Mouse (Mus musculus): Measurements from ENCODE around the gene Plxna2. TPM values are rescaled to one million over a fixed set of nuclear protein-coding genes. Genes with fewer than 3 reads are reported as not detected.

Plxna2 gene
- polyA plus RNA-seq, 1 experiment from 2014 or later, result 26.4 TPM

DNA sequence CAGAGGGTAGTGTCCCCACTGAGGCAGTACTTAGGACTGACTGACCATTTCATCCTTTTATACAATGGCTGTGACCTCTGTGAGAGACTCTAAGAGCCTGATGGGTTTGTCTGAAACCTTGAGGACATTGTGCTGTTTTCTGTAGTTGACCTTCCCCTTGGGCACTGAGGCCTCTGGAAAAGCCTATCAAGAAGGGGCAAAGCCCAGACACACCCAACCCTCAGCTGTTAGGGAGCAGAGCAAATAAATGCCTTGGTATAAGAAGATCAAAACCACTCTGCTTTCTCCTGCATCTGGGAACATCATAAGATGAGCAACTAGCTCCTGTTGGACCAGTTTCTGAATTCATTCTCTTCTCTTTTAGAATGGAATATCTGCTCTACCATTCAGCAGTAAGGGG is 191.6 kb downstream of the Plxna2 start:
- no peak overlapping the region for H3K4me2 ChIP-seq (ENCODE audit: low read depth)
- H3K36me3 ChIP-seq (ENCODE audit: control insufficient read depth, insufficient read depth, low read length), result peaks cover 7% of the 10 kb centered on the region
- H3K27me3 ChIP-seq (ENCODE audit: control insufficient read depth, insufficient read depth, low read length), result no peaks in the 10 kb centered on the region
- H3K9me3 ChIP-seq (ENCODE audit: control insufficient read depth, low read length), result no peaks in the 10 kb centered on the region
- no peak for DNase-seq (ENCODE audit: low spot score)
- no peak for ATAC-seq (ENCODE audit: insufficient read depth, low FRiP score, low TSS enrichment)
- no peak overlapping the region for H3K9ac ChIP-seq (ENCODE audit: low read length)
- H3K4me3 ChIP-seq (ENCODE audit: low read depth, low read length), result no peak overlapping the region
- no peaks in the 10 kb centered on the region for H3K4me1 ChIP-seq (ENCODE audit: control insufficient read depth, insufficient read depth, low read length)
- H3K27ac ChIP-seq (ENCODE audit: low read depth, low read length), result no peak overlapping the region

DNA sequence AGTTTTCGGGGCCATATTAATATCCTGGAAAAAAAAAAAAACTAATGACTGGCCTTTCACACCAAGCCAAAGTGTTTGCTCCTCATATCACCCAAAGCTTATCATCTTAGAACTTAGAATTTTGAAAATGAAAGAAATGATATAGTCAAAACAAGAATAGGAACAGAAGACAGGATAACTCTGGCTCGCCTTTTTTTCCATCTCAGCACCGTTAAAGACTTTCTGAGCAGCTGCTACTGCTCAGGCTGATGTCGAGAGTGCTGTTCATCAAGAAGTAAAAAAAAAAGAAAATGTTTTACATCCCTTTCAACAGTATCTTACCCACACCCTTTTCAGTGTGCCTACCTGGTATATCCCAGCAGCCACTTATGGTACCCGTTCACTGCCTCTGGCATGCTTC is 196.2 kb downstream of the Plxna2 start:
- H3K4me3 ChIP-seq (ENCODE audit: low read depth, low read length), result no peak overlapping the region
- ATAC-seq (ENCODE audit: insufficient read depth, low FRiP score, low TSS enrichment), result no peak
- no peak overlapping the region for H3K27ac ChIP-seq (ENCODE audit: low read depth, low read length)
- H3K9ac ChIP-seq (ENCODE audit: low read length), result no peak overlapping the region
- no peaks in the 10 kb centered on the region for H3K36me3 ChIP-seq (ENCODE audit: control insufficient read depth, insufficient read depth, low read length)
- no peaks in the 10 kb centered on the region for H3K9me3 ChIP-seq (ENCODE audit: control insufficient read depth, low read length)
- no peaks in the 10 kb centered on the region for H3K4me1 ChIP-seq (ENCODE audit: control insufficient read depth, insufficient read depth, low read length)
- 86% methylated on average over 5 of the region's 5 CpGs for WGBS
- no peaks in the 10 kb centered on the region for H3K27me3 ChIP-seq (ENCODE audit: control insufficient read depth, insufficient read depth, low read length)
- no peak overlapping the region for H3K4me2 ChIP-seq (ENCODE audit: low read depth)
- DNase-seq (ENCODE audit: low spot score), result no peak

DNA sequence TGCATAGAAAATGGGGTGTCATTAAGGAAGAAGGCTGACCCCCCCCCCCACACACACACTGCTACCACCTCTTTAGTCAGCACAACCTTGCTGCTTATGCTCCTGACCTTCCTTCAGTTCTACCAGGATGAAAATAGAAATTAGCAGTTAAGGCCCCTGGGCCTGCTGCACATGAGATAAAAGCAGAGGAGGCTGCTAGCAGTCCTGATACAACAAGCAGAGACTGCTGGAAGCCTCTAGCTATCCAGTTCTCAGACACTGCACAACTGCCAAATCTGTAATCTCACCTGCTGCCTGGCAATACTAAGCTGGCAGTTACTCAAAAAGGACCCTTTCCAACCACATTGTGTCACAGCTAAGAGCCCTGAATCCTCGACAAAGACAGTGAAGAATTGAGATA is 197.5 kb downstream of the Plxna2 start:
- WGBS, result 68% methylated on average over 1 of the region's 1 CpGs
- Histone ChIP-seq H3K4me1 (ENCODE audit: control insufficient read depth, insufficient read depth, low read length) (no peaks in the 10 kb centered on the region), H3K27me3 (ENCODE audit: control insufficient read depth, insufficient read depth, low read length) (no peaks in the 10 kb centered on the region), H3K9me3 (ENCODE audit: control insufficient read depth, low read length) (no peaks in the 10 kb centered on the region), H3K4me3 (ENCODE audit: low read depth, low read length) (no peak overlapping the region), H3K27ac (ENCODE audit: low read depth, low read length) (no peak overlapping the region), H3K4me2 (ENCODE audit: low read depth) (no peak overlapping the region), H3K9ac (ENCODE audit: low read length) (no peak overlapping the region), H3K36me3 (ENCODE audit: control insufficient read depth, insufficient read depth, low read length) (no peaks in the 10 kb centered on the region)
- ATAC-seq (ENCODE audit: insufficient read depth, low FRiP score, low TSS enrichment) (no peak), DNase-seq (ENCODE audit: low spot score) (no peak)

DNA sequence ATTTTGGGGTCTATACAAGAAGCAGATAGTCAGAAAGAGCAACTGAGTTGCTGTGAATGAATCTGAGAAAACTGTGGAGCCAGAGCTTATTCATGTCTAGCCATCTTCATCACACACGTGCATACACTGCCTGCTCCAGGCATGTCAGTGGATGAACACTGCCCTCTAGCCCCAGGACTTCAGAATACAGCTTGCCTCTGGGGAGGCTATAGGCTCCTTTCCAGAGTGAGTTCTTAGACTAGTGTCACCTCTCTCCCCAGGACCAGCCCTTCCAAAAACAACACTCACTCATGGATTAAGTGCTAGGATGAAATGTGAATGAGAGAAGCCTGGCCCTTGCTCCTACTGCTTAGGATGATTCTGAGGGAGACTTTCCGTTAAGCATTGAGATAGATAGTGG is 198.9 kb downstream of the Plxna2 start:
- no peaks in the 10 kb centered on the region for H3K4me1 ChIP-seq (ENCODE audit: control insufficient read depth, insufficient read depth, low read length)
- ATAC-seq (ENCODE audit: insufficient read depth, low FRiP score, low TSS enrichment) (peak; percentile 89), DNase-seq (ENCODE audit: low spot score) (peak; percentile 75)
- no peak overlapping the region for H3K27ac ChIP-seq (ENCODE audit: low read depth, low read length)
- no peaks in the 10 kb centered on the region for H3K27me3 ChIP-seq (ENCODE audit: control insufficient read depth, insufficient read depth, low read length)
- H3K36me3 ChIP-seq (ENCODE audit: control insufficient read depth, insufficient read depth, low read length), result no peaks in the 10 kb centered on the region
- WGBS, result 34% methylated on average over 2 of the region's 2 CpGs
- H3K9me3 ChIP-seq (ENCODE audit: control insufficient read depth, low read length), result no peaks in the 10 kb centered on the region
- no peak overlapping the region for H3K4me3 ChIP-seq (ENCODE audit: low read depth, low read length)
- H3K9ac ChIP-seq (ENCODE audit: low read length), result no peak overlapping the region
- H3K4me2 ChIP-seq (ENCODE audit: low read depth), result no peak overlapping the region

DNA sequence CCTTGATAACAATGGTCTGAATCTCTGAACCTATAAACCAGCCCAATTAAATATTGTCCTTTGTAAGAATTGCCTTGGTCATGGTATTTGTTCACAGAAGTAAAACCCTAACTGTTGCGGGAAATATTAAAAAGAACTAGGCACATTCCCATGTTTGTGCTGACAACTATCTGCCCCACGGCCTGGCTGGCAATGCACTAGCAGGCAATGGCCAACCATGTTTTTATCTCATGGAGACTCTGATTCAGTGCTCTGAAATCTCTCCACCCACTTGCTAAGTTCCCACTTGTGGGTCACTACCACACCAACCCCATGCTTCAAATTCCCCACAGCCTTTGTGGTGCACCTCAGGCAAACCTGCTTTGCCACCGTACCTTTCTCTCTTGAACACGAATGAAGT is 202.9 kb downstream of the Plxna2 start:
- H3K27ac ChIP-seq (ENCODE audit: low read depth, low read length), result no peak overlapping the region
- H3K9me3 ChIP-seq (ENCODE audit: control insufficient read depth, low read length), result no peaks in the 10 kb centered on the region
- 90% methylated on average over 4 of the region's 4 CpGs for WGBS
- no peaks in the 10 kb centered on the region for H3K4me1 ChIP-seq (ENCODE audit: control insufficient read depth, insufficient read depth, low read length)
- H3K9ac ChIP-seq (ENCODE audit: low read length), result no peak overlapping the region
- no peaks in the 10 kb centered on the region for H3K27me3 ChIP-seq (ENCODE audit: control insufficient read depth, insufficient read depth, low read length)
- ATAC-seq (ENCODE audit: insufficient read depth, low FRiP score, low TSS enrichment) (no peak), DNase-seq (ENCODE audit: low spot score) (no peak)
- no peak overlapping the region for H3K4me2 ChIP-seq (ENCODE audit: low read depth)
- no peaks in the 10 kb centered on the region for H3K36me3 ChIP-seq (ENCODE audit: control insufficient read depth, insufficient read depth, low read length)
- no peak overlapping the region for H3K4me3 ChIP-seq (ENCODE audit: low read depth, low read length)

DNA sequence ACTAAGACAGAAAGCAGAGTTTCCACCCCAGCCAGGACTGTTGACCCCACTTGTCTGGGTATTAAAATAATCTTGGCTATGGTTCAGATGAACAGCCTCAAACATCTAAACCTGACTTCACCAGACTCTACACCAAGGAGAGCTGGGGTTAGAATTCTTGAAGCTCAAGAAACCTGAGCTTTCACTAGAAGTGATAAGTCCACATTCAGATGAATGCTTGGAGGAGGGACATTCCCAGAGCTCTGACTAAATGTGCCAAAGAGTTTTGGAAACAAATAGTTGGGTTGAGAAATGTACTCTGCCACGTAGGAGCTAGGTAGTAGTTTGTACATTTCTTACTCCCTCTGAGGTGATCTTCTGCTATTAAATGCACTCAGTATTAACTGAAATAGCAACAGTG is 203.7 kb downstream of the Plxna2 start:
- WGBS, result 86% methylated on average over 1 of the region's 1 CpGs
- no peaks in the 10 kb centered on the region for H3K27me3 ChIP-seq (ENCODE audit: control insufficient read depth, insufficient read depth, low read length)
- no peak for ATAC-seq (ENCODE audit: insufficient read depth, low FRiP score, low TSS enrichment)

DNA sequence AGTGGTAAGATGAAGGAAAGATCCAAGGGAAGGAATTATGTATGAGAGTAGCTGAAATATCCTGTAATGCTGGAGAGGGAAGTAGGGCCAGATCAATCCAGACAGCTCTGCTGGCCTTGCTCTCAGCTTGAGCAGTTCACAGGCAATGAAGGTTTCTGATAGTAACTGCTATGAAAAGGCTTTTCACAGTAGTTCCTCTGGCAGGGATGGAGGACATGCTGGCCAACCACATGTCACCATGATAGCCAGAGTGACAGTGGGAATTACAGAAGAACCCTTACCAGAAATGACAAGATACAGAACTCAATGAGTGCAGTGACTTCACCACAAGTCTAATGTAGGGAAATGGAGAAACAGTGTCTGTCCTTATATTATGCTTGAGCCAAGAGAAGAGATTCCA is 210.3 kb downstream of the Plxna2 start:
- Histone ChIP-seq H3K4me3 (ENCODE audit: low read depth, low read length) (no peak overlapping the region), H3K27me3 (ENCODE audit: control insufficient read depth, insufficient read depth, low read length) (no peaks in the 10 kb centered on the region), H3K27ac (ENCODE audit: low read depth, low read length) (no peak overlapping the region), H3K9me3 (ENCODE audit: control insufficient read depth, low read length) (no peaks in the 10 kb centered on the region), H3K36me3 (ENCODE audit: control insufficient read depth, insufficient read depth, low read length) (no peaks in the 10 kb centered on the region), H3K4me1 (ENCODE audit: control insufficient read depth, insufficient read depth, low read length) (no peaks in the 10 kb centered on the region), H3K4me2 (ENCODE audit: low read depth) (no peak overlapping the region), H3K9ac (ENCODE audit: low read length) (no peak overlapping the region)
- DNase-seq (ENCODE audit: low spot score) (no peak), ATAC-seq (ENCODE audit: insufficient read depth, low FRiP score, low TSS enrichment) (no peak)

More for the DNA sequence above, 203.7 kb downstream of the Plxna2 start:
- H3K4me3 ChIP-seq (ENCODE audit: low read depth, low read length), result no peak overlapping the region
- no peaks in the 10 kb centered on the region for H3K36me3 ChIP-seq (ENCODE audit: control insufficient read depth, insufficient read depth, low read length)
- no peaks in the 10 kb centered on the region for H3K9me3 ChIP-seq (ENCODE audit: control insufficient read depth, low read length)
- H3K4me2 ChIP-seq (ENCODE audit: low read depth), result no peak overlapping the region
- no peak overlapping the region for H3K9ac ChIP-seq (ENCODE audit: low read length)
- H3K4me1 ChIP-seq (ENCODE audit: control insufficient read depth, insufficient read depth, low read length), result no peaks in the 10 kb centered on the region
- no peak overlapping the region for H3K27ac ChIP-seq (ENCODE audit: low read depth, low read length)
- no peak for DNase-seq (ENCODE audit: low spot score)

DNA sequence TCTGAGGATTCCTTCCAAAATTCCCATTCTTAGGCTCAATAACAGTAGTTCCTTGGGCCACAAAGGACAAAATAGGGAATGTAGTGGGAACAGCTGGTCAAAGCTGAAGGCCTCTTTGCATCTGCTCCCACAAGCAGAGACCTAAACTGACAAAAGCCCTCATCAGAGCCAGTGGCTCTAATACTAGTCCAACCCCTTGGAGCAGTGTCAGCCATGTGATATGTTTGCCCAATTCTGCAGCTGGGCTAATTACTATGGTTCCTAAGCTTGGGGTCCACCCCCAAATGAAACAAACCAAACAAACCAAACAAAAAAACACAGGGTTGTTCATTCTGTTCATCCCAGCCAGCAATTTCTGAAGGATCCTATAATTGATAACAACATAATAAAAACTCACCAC is 217.2 kb downstream of the Plxna2 start:
- no peaks in the 10 kb centered on the region for H3K9me3 ChIP-seq (ENCODE audit: control insufficient read depth, low read length)
- no peak for ATAC-seq (ENCODE audit: insufficient read depth, low FRiP score, low TSS enrichment)
- no peak overlapping the region for H3K4me2 ChIP-seq (ENCODE audit: low read depth)
- no peaks in the 10 kb centered on the region for H3K36me3 ChIP-seq (ENCODE audit: control insufficient read depth, insufficient read depth, low read length)
- no peak overlapping the region for H3K27ac ChIP-seq (ENCODE audit: low read depth, low read length)
- no peaks in the 10 kb centered on the region for H3K4me1 ChIP-seq (ENCODE audit: control insufficient read depth, insufficient read depth, low read length)
- H3K9ac ChIP-seq (ENCODE audit: low read length), result no peak overlapping the region
- no peaks in the 10 kb centered on the region for H3K27me3 ChIP-seq (ENCODE audit: control insufficient read depth, insufficient read depth, low read length)
- DNase-seq (ENCODE audit: low spot score), result no peak
- no peak overlapping the region for H3K4me3 ChIP-seq (ENCODE audit: low read depth, low read length)

DNA sequence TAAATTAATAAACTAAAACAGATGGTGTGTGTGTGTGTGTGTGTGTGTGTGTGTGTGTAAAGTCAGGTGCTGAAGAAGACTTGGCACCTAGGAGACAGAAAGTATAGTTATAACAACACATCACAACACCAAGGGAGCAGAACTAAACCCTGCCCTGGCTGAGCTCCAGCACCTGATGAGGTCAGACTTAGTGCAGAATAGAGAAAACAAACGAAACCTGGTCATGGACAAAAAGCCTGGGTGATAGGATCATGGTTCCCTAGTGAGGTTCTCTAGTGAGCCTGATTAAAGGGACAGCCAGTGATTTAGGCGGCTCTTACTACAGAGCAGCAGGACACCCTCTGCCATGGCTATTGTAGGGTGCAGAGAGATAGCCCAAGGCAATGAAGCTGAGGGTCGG is 218.2 kb downstream of the Plxna2 start:
- no peak overlapping the region for H3K4me3 ChIP-seq (ENCODE audit: low read depth, low read length)
- no peaks in the 10 kb centered on the region for H3K9me3 ChIP-seq (ENCODE audit: control insufficient read depth, low read length)
- no peak overlapping the region for H3K4me2 ChIP-seq (ENCODE audit: low read depth)
- H3K4me1 ChIP-seq (ENCODE audit: control insufficient read depth, insufficient read depth, low read length), result no peaks in the 10 kb centered on the region
- H3K27ac ChIP-seq (ENCODE audit: low read depth, low read length), result no peak overlapping the region
- no peaks in the 10 kb centered on the region for H3K36me3 ChIP-seq (ENCODE audit: control insufficient read depth, insufficient read depth, low read length)
- ATAC-seq (ENCODE audit: insufficient read depth, low FRiP score, low TSS enrichment) (no peak), DNase-seq (ENCODE audit: low spot score) (no peak)
- WGBS, result 82% methylated on average over 3 of the region's 3 CpGs
- H3K27me3 ChIP-seq (ENCODE audit: control insufficient read depth, insufficient read depth, low read length), result no peaks in the 10 kb centered on the region
- no peak overlapping the region for H3K9ac ChIP-seq (ENCODE audit: low read length)
